Mouse (Mus musculus): ENCODE results near the gene Il12b. TPM values are rescaled to one million over a fixed set of nuclear protein-coding genes. Genes with fewer than 3 reads are reported as not detected.

Il12b gene
- polyA plus RNA-seq, 1 experiment from 2014 or later, result not detected

- ATAC-seq (ENCODE audit: low read depth), result no peak
- Histone ChIP-seq H3K4me1 (ENCODE audit: control insufficient read depth, insufficient read depth, low read length) (no peaks in the 10 kb centered on the region), H3K9ac (replicated peaks; ENCODE audit: low read depth, low read length) (no peak overlapping the region), H3K9me3 (ENCODE audit: control insufficient read depth, low read length) (no peaks in the 10 kb centered on the region), H3K4me3 (ENCODE audit: low read depth, low read length) (no peak overlapping the region), H3K4me2 (ENCODE audit: low read depth, low read length) (no peak overlapping the region), H3K27ac (ENCODE audit: low read depth, low read length) (no peak overlapping the region), H3K27me3 (ENCODE audit: control insufficient read depth, insufficient read depth, low read length) (no peaks in the 10 kb centered on the region), H3K36me3 (ENCODE audit: control insufficient read depth, insufficient read depth, low read length) (no peaks in the 10 kb centered on the region)
- WGBS, result 76% methylated on average over 2 of the region's 2 CpGs
Measured at GRCm38 (mm10) chr11:44387031-44387430, 12.8 kb upstream of the Il12b start.

- H3K4me3 ChIP-seq (ENCODE audit: low read depth, low read length), result no peak overlapping the region
- no peak overlapping the region for H3K9ac ChIP-seq (replicated peaks; ENCODE audit: low read depth, low read length)
- H3K9me3 ChIP-seq (ENCODE audit: control insufficient read depth, low read length), result no peaks in the 10 kb centered on the region
- no peak overlapping the region for H3K4me2 ChIP-seq (ENCODE audit: low read depth, low read length)
- H3K27ac ChIP-seq (ENCODE audit: low read depth, low read length), result no peak overlapping the region
- H3K4me1 ChIP-seq (ENCODE audit: control insufficient read depth, insufficient read depth, low read length), result no peaks in the 10 kb centered on the region
- no peaks in the 10 kb centered on the region for H3K36me3 ChIP-seq (ENCODE audit: control insufficient read depth, insufficient read depth, low read length)
- H3K27me3 ChIP-seq (ENCODE audit: control insufficient read depth, insufficient read depth, low read length), result no peaks in the 10 kb centered on the region
- WGBS, result 65% methylated on average over 6 of the region's 6 CpGs
- no peak for ATAC-seq (ENCODE audit: low read depth)
Measured at GRCm38 (mm10) chr11:44389993-44390701, 9.7 kb upstream of the Il12b start.

GRCm38 (mm10) chr11:44393101-44393810 is 6.6 kb upstream of the Il12b start:
- Histone ChIP-seq H3K4me3 (ENCODE audit: low read depth, low read length) (no peak overlapping the region), H3K9ac (replicated peaks; ENCODE audit: low read depth, low read length) (no peak overlapping the region), H3K36me3 (ENCODE audit: control insufficient read depth, insufficient read depth, low read length) (no peaks in the 10 kb centered on the region), H3K4me2 (ENCODE audit: low read depth, low read length) (no peak overlapping the region), H3K9me3 (ENCODE audit: control insufficient read depth, low read length) (no peaks in the 10 kb centered on the region), H3K27ac (ENCODE audit: low read depth, low read length) (no peak overlapping the region), H3K27me3 (ENCODE audit: control insufficient read depth, insufficient read depth, low read length) (no peaks in the 10 kb centered on the region), H3K4me1 (ENCODE audit: control insufficient read depth, insufficient read depth, low read length) (no peaks in the 10 kb centered on the region)
- WGBS, result 81% methylated on average over 8 of the region's 8 CpGs
- ATAC-seq (ENCODE audit: low read depth), result no peak

- no peak for ATAC-seq (ENCODE audit: low read depth)
- no peak overlapping the region for H3K9ac ChIP-seq (replicated peaks; ENCODE audit: low read depth, low read length)
- no peaks in the 10 kb centered on the region for H3K9me3 ChIP-seq (ENCODE audit: control insufficient read depth, low read length)
- no peak overlapping the region for H3K27ac ChIP-seq (ENCODE audit: low read depth, low read length)
- H3K36me3 ChIP-seq (ENCODE audit: control insufficient read depth, insufficient read depth, low read length), result no peaks in the 10 kb centered on the region
- H3K4me2 ChIP-seq (ENCODE audit: low read depth, low read length), result no peak overlapping the region
- H3K4me1 ChIP-seq (ENCODE audit: control insufficient read depth, insufficient read depth, low read length), result 0 out of 2 replicates have a peak, but pooled peaks cover 3% of the 10 kb centered on the region
- no peaks in the 10 kb centered on the region for H3K27me3 ChIP-seq (ENCODE audit: control insufficient read depth, insufficient read depth, low read length)
- 92% methylated on average over 4 of the region's 4 CpGs for WGBS
- no peak overlapping the region for H3K4me3 ChIP-seq (ENCODE audit: low read depth, low read length)
Measured at GRCm38 (mm10) chr11:44395401-44395800, 4.5 kb upstream of the Il12b start.

GRCm38 (mm10) chr11:44397551-44397950 is 2.3 kb upstream of the Il12b start:
- Histone ChIP-seq H3K9ac (replicated peaks; ENCODE audit: low read depth, low read length) (no peak overlapping the region), H3K4me2 (ENCODE audit: low read depth, low read length) (no peak overlapping the region), H3K4me1 (ENCODE audit: control insufficient read depth, insufficient read depth, low read length) (0 out of 2 replicates have a peak, but pooled peaks cover 6% of the 10 kb centered on the region), H3K9me3 (ENCODE audit: control insufficient read depth, low read length) (no peaks in the 10 kb centered on the region), H3K36me3 (ENCODE audit: control insufficient read depth, insufficient read depth, low read length) (no peaks in the 10 kb centered on the region), H3K27ac (ENCODE audit: low read depth, low read length) (no peak overlapping the region), H3K4me3 (ENCODE audit: low read depth, low read length) (no peak overlapping the region), H3K27me3 (ENCODE audit: control insufficient read depth, insufficient read depth, low read length) (no peaks in the 10 kb centered on the region)
- ATAC-seq (ENCODE audit: low read depth), result no peak
- WGBS, result 91% methylated on average over 3 of the region's 3 CpGs

GRCm38 (mm10) chr11:44398356-44398755 is 1.5 kb upstream of the Il12b start:
- WGBS, result 57% methylated on average over 6 of the region's 6 CpGs
- Histone ChIP-seq H3K9ac (replicated peaks; ENCODE audit: low read depth, low read length) (no peak overlapping the region), H3K27me3 (ENCODE audit: control insufficient read depth, insufficient read depth, low read length) (no peaks in the 10 kb centered on the region), H3K9me3 (ENCODE audit: control insufficient read depth, low read length) (no peaks in the 10 kb centered on the region), H3K36me3 (ENCODE audit: control insufficient read depth, insufficient read depth, low read length) (no peaks in the 10 kb centered on the region), H3K4me1 (ENCODE audit: control insufficient read depth, insufficient read depth, low read length) (0 out of 2 replicates have a peak, but pooled peaks cover 6% of the 10 kb centered on the region), H3K27ac (ENCODE audit: low read depth, low read length) (no peak overlapping the region), H3K4me2 (ENCODE audit: low read depth, low read length) (peak overlapping the region; percentile 35), H3K4me3 (ENCODE audit: low read depth, low read length) (peak overlapping the region; percentile 3; the same call in 1 of the 2 replicates)
- no peak for ATAC-seq (ENCODE audit: low read depth)

GRCm38 (mm10) chr11:44398782-44399225 is 1.1 kb upstream of the Il12b start:
- no peak overlapping the region for H3K27ac ChIP-seq (ENCODE audit: low read depth, low read length)
- H3K4me3 ChIP-seq (ENCODE audit: low read depth, low read length), result peak overlapping the region; percentile 3; the same call in 1 of the 2 replicates
- H3K27me3 ChIP-seq (ENCODE audit: control insufficient read depth, insufficient read depth, low read length), result no peaks in the 10 kb centered on the region
- ATAC-seq (ENCODE audit: low read depth), result peak; percentile 73
- H3K9ac ChIP-seq (replicated peaks; ENCODE audit: low read depth, low read length), result no peak overlapping the region
- no peaks in the 10 kb centered on the region for H3K36me3 ChIP-seq (ENCODE audit: control insufficient read depth, insufficient read depth, low read length)
- 5% methylated on average over 20 of the region's 20 CpGs for WGBS
- H3K4me2 ChIP-seq (ENCODE audit: low read depth, low read length), result peak overlapping the region; percentile 35
- 0 out of 2 replicates have a peak, but pooled peaks cover 6% of the 10 kb centered on the region for H3K4me1 ChIP-seq (ENCODE audit: control insufficient read depth, insufficient read depth, low read length)
- no peaks in the 10 kb centered on the region for H3K9me3 ChIP-seq (ENCODE audit: control insufficient read depth, low read length)

- Histone ChIP-seq H3K9me3 (ENCODE audit: control insufficient read depth, low read length) (no peaks in the 10 kb centered on the region), H3K9ac (replicated peaks; ENCODE audit: low read depth, low read length) (no peak overlapping the region), H3K4me1 (ENCODE audit: control insufficient read depth, insufficient read depth, low read length) (0 out of 2 replicates have a peak, but pooled peaks cover 6% of the 10 kb centered on the region), H3K4me2 (ENCODE audit: low read depth, low read length) (no peak overlapping the region), H3K36me3 (ENCODE audit: control insufficient read depth, insufficient read depth, low read length) (no peaks in the 10 kb centered on the region), H3K27ac (ENCODE audit: low read depth, low read length) (no peak overlapping the region), H3K4me3 (ENCODE audit: low read depth, low read length) (no peak overlapping the region), H3K27me3 (ENCODE audit: control insufficient read depth, insufficient read depth, low read length) (no peaks in the 10 kb centered on the region)
- 40% methylated on average over 5 of the region's 5 CpGs for WGBS
- peak; percentile 79; the same call in 1 of the 2 replicates for ATAC-seq (ENCODE audit: low read depth)
Measured at GRCm38 (mm10) chr11:44401635-44402548, 2.0 kb downstream of the Il12b start.

Measured in neural tube, embryonic 14.5 days (tissue).